Mouse (Mus musculus) small intestine, adult 2 months (tissue): ENCODE data around the gene Chd3.

Experiments used
- CTCF ChIP-seq: fragments of 200-500 bp; IDR thresholded peaks from 2 replicates; pipeline ENCODE4 v1.5.1; 2012; ENCODE audit warnings: low read depth, mild to moderate bottlenecking, control low read depth, inconsistent platforms, low read length, moderate library complexity, mixed read lengths; ENCODE audit not compliant: insufficient replicate concordance, insufficient read length; ENCODE audit errors: extremely low read depth
- POLR2A ChIP-seq: fragments of 200-500 bp; IDR thresholded peaks from 2 replicates; pipeline ENCODE4 v1.6.1; 2012; ENCODE audit warnings: low read depth, mild to moderate bottlenecking, control low read depth, inconsistent platforms, low read length, moderate library complexity

DNA sequence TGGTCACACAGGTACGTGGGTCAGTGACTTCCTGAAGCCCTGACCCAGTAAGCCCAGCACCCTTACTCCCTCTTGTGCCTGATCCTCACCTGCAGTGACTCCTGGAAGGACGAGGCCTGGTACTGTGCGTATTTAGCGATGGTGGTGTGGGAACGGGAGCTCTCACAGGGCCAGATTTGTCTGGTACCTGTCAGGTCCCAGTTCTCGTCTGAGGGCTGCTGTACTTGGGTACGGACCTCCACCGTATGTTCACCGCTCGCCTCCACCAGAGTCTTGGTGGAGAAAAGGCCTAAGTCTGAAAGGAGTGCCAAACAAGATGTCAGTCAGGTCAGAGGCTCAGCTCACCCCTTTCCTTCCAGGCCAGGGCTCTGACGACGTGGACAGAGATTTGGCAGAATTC is 32.8 kb upstream of the Chd3 start:
- TF ChIP-seq CTCF (no peak), POLR2A (no peak)
